Mouse (Mus musculus) T-helper 17 cell (primary cell): ENCODE measurements around the gene Ephb1.

Experiments used
- in situ Hi-C, 2 experiments: fragments of 300-600 bp; cut with MboI, MseI; formaldehyde crosslinking; loops; 1 replicate in 1 of 2; 2 replicates in 1 of 2; pipeline ENCODE4 v1.15.1; 2025; ENCODE audit warnings: high pct_unique_total_duplicates in 2 of 2

Gene Ephb1

DNA sequence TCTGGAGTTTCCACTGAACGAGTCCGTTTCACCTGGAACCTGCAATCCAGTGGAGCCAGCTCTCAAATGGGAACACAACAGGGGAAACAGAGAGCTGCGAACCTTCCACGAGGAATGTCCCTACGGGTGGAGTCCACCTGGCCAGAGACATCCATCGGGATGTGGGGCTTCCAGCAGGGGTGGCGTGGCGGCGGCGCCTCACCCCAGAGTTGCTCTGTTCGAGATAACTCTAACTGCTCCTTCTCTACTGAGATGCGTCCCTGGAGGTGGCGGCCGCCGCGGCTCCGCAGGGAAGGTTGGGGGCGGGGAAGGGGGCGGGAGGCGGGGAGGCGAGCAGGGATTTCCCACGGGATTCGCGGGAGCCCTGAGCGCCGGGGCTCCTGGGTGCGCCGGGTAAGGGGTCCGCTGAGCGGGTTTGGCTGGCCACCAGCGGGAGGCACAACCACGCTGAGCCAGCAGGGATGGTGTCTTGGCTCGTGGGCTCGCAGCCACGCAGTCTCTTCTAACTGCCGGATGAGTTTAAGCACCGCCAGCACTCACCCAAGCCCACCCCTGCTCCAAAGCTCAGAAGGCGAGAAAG, 1.3 kb downstream of the Ephb1 start:
- in situ Hi-C loops = loop anchor here (5.0 to 10.0 kb wide), 4 partner anchors 1028 to 1168 kb away; no protein-coding TSS in a partner anchor

DNA sequence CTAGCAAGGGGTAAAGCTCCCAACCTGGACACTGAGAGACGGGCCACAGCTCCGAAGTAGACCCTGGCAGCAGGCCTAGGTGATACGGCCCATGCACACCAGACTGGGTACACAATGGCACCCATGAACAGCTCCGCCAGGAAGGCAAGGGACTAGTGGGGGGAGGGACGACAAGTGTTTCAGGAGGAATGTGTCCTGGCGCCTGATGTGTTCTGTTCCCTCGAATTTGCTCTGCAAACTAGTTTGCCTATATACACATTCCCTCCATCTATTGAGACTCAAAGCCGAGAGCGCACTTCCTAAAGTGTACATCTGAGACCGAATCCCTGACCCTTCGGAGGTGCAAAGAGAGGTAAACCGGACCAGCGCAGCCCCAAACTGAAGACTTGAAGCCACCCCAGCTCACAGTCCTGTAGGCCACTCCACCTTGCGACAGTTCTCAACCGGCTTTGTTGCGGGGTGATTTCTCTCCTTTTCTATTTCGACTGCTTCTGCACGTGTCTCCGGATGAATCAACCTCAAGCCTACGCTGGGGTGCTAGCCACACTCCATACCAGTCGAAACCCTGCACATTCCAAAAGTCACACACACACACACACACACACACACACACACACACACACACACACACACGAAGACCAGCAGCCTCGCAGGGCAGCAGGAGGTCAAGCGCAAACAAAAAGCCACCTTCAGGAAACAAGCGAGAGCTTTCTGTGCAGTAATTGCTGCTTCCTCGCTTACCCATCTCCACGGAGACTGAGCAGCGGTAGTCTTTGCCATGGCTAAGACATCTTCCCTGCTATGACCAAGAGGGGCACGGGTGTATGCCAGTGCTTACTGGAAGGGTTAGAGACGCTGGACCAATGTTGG, 2.1 kb downstream of the Ephb1 start:
- in situ Hi-C loops = loop anchor here (5.0 to 10.0 kb wide), 4 partner anchors 1028 to 1168 kb away; no protein-coding TSS in a partner anchor

DNA sequence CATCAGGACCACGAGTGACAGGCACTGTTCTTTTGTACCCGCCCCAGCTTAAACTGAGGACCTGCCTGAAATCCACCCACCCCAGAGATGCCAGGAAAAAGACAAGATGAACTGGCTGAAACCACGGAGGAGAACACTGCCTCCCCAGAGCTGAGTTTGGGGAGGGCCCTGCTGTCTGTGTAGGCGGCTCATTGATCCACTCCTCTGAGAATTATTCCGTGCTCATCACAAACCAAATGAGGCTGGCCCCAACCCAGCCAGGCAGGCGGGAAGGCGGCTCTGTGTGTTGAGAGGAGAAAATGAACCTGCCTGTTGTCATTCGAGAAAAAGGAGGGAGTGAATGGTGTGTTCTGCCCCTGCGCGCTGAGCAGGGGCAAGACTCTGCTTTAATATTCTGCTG, 2.8 kb downstream of the Ephb1 start:
- in situ Hi-C loops = loop anchor here (5.0 to 10.0 kb wide), 4 partner anchors 1027 to 1167 kb away; no protein-coding TSS in a partner anchor

DNA sequence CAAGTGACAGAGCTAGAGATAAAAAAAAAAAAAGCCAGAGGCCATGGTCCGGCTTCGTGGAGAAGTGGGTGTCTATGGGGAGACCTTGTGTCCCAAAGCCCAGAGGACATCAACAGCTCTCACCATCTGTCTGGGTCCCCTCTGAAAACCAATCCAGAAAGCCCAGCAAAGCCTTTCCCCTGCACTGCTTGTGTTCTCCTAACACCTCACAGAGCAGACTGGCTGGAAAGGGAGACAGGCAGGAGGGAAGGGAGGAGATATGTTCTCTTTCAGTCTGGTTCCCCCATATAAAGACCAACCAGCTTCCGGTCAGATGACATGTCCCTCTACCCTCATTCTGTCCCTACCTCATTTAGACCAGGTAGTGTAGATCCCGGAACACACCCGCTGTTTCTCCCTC, 3.3 kb downstream of the Ephb1 start:
- in situ Hi-C loops = loop anchor here (5.0 to 10.0 kb wide), 4 partner anchors 1026 to 1166 kb away; no protein-coding TSS in a partner anchor

DNA sequence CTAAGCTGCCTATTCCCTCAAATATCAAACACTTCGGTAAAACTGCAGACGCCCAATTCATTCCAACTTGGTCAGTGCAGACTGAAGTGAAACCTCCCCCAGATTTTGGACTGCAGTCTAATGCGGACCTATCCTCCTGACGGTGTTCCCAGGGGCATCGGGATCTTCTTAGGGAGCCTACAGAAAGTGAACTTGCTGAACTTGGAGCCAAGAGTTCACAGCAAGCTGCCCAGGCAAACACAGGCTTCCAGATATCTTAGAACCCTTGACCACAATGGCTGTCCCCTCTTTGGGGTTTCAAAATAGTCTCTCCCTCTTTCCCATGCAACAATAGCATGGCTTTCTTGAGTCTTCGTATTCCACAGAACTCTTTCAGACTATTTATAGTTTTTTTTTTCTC, 3.8 kb downstream of the Ephb1 start:
- in situ Hi-C loops = loop anchor here (5.0 to 10.0 kb wide), 4 partner anchors 1026 to 1166 kb away; no protein-coding TSS in a partner anchor

DNA sequence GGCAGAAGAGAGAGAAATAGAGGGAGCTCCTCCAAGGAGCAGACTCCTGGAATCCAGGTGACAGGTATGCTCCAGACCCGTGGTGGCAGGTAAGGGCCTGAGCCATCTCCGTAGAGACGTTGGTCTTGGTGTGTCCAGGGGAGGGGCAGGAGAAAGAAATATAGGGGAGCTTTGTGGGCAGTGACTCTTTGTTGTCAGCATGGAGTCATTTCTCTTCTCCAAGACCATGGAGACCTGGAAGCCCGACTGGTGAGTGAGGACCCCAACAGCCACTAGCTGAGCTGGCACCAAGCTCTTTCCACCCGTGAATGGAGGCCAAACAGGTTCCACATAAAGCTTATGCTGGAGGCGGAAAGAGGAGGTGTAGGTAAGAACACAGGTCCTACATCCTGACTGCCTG, 4.4 kb downstream of the Ephb1 start:
- in situ Hi-C loops = loop anchor here (5.0 to 10.0 kb wide), 4 partner anchors 1025 to 1165 kb away; no protein-coding TSS in a partner anchor

DNA sequence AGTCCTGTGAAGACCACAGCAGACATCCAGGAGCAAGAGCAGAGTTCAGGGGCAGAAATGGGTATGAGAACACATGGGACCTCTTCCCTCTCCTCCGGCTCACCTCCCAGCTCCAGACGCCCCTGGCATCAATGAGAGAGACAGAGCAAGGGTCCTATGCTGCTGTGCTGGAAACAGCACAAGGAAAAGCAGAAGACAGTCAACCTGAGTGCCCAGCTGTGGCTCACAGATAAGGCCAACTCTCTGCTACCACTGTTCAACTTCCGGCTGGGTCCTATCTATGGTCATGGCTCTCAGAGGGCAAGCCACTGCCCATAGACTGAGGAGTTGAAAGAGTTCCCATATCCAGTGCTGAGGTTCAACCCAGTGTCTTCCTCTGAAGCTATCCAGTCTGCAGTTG, 7.7 kb downstream of the Ephb1 start:
- in situ Hi-C loops = no loop called here

DNA sequence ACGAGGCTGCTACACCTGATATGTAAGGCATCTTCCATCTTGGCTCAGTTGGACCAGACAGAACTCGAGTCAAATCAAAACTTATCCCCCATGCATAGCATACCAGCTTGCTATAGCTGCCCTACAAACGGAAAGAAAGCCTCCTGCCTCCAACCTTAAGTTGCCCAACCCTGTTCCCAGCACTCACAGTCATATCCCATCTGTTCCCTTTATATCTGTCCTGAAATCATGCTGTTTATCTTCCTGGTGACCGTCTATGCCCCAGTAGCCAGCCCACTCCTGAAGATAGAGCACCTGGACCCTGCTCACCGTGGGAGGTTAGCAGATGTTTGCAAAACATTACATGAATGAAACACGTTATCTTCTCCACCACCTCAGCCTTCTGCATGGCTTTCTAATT, 9.0 kb downstream of the Ephb1 start:
- in situ Hi-C loops = no loop called here

DNA sequence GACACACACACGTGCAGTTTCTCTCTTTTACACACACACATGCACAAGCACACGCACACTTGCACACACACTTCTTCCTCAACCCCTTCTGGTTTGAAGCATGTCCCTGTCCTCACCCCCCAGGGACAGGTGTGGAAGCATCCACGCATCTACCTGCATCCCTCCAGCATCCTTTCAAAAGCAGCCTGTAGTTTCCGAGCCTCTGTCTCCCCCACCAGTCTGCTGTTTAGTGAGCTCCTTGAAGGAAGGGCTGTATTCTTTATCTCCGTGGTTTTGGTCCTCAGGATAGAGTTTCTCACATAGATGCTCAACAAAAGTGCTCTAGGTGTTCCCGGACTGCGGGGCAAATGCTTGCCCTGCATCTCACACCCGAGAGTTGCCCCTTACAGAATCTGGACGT, 9.4 kb downstream of the Ephb1 start:
- in situ Hi-C loops = no loop called here

DNA sequence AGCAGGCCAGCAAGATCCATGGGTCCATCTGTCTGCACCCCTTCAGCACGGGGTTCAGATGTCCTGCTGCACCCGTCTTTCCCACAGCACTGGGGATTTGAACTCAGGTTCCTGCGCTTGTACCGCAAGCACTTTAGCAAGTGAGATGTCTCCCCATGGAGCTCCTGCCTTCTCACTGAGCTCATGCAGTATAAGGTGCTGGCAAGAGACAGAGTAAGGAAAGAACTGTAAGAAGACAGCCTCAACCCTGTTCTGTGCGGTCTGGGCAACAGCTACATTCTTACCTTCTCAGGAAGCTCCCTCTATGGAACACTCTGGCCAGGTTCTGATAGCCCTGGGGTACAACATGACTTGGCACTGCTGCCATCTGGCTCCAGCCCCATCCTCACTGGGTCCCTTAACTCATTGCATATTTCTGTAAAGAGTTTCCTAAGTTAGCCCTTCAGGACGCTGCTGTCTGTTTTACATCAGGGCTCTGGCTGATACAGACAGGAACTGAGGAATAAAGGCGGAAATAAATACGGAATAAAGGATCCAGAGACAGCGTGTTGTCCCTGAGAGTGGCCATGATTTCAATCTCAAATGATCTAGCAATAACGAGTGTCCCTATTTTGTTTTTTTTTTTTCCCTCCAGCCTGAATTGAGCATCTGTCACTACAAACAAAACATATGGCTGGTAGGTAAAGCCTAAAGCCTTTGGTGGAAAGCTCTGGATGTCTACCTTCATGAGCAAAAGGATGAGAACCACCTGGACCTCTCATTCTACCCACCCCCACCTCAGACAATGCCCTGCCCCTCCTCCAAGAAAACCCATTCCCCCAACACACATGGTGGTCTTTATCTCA, 10.2 kb downstream of the Ephb1 start:
- in situ Hi-C loops = no loop called here

DNA sequence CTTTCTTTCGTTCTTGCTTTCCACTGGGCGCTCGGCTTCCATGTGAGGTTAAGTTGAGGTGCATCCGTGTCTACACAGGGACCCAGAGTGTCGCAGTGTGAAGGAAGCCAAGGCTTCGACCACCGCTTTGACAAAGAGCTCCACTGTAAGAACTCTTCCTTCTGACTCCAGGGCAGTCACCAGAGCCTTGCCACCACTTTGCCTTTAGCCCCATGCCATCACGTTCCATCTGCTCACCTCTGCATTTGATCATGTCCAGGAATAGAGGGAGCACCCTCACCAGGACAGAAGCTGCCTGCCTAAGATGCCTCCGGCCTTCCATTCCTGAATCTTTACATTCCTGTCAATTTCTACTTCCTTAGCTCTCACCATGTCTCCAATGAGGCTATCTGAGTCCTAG, 11.4 kb downstream of the Ephb1 start:
- in situ Hi-C loops = no loop called here

DNA sequence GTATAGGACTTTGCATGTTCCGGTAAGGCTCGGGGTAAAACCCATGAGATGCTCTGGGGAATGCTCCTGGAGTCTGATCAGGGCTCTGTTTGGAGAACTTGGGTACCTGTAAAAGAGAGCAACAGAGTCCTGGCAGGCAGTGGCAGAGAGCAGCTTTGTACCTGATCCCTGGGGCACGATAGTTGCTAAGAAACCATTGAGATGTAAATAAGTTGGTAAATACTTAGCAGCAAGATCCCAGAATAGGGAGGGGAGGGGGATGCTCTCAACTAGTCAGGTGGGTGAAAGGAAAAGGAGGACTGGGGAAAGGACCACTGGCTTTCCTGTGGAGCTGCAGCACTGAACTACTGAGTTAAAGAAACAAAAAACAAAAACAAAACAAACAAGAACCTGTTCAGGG, 12.5 kb downstream of the Ephb1 start:
- in situ Hi-C loops = no loop called here

DNA sequence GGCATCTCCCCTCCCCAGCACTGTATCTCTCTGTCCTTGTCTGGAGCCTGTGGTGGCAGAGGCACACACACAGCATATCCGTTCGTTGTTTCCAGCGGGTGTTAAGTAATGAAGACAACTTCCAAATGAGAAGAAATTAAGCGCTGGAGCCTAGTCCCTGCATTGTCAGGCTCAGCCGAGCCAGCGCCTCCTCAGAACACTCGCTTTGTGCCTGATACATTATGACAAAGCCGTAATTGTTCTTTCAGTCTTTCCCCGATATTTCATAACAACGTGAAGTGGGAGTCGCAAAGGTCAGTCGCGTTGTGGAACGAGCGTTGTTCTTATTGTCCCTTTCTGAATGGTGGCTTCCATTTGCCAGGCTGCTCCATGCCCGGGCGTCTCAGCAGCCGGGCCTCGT, 13.7 kb downstream of the Ephb1 start:
- in situ Hi-C loops = no loop called here

DNA sequence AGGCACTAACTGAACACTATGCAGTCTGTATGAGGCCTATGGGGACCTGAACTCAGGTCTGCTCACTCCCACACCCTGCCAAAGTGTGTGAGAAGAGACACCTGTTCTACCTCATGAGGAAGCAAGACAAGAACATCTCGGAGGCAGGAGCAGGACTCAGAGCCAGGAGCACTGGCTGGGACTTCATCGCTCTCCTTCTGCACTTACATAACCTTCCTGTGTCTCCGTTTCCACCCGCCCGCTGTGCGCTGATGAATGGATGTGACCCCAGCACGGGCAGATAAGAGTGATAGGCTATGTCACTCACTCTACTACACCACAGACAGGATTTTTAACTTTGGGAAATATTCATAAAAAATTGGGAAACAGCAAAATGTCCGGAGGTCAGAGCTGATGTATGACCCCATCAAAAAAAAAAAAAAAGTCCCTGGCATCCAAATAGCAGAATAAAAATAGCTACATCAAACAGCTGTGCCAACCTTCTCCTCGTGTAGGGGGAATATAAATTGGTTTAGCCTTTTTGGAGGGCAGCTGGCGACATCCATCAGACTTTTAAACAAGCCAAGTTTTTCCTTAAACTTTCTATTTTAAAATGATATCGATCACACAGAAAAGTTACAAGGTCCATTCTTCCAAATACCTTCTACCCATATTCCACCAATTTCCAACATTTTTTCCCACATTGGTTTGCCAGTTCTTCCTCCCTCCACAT, 18.8 kb downstream of the Ephb1 start:
- in situ Hi-C loops = no loop called here

DNA sequence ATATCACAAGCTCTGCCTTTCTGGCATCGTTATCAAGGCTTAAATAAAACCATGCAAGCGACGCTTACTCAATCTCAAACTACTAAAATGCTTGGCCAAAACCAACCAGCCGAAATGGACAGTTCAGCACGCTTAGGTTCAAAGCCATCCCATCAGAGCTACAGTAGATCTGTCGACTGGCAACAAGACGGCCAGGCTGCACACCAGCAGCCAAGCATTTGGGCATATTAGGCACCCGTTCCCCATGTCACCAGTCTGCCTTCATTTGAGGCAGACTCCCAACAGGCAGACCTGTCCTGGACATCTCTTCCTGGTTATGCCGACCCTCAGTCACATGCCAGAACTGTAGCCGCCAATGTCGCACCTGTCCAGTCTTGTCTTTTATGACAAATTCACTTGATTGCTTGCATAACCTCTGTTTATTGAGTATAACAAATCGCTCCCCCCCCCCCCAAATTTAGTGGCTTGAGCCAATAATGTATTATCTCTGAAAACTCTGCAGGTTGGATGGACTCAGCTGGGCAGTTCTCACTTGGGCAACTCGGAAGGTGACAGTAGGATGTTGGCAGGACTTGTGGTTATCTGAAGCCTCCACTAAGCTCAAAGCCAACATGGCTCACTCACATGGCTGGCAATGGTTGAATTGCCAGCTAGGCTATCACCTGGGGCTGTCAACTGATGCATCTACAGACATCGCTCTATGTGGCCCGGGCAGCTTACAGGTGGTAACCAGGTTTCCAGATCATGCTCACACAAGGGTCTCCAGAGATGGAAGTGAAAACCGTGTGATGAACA, 24.0 kb downstream of the Ephb1 start:
- in situ Hi-C loops = no loop called here

DNA sequence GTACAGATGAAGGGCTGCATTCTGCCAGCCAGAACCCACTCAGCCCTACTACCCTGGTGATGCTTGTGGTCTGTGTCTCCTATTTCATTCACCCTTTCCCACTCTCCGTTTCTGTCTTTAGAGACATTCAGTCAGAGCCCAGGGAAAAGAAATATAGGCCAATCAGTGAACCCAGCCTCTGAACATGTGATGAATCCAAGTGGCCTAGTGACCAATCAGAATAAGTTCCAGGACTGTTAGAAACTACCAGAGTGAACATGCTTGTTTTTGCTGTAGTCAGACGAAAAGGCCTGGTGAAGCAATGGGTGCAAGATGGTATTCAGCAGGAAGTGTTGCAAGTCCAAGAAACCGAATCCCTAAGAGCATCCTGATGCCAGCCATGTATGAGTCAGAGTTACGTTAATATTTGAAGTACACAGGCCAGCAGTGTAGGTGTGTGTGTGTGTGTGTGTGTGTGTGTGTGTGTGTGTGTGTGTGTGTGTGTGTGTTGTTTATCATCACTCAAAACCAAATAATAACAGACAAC, 26.8 kb downstream of the Ephb1 start:
- in situ Hi-C loops = no loop called here

DNA sequence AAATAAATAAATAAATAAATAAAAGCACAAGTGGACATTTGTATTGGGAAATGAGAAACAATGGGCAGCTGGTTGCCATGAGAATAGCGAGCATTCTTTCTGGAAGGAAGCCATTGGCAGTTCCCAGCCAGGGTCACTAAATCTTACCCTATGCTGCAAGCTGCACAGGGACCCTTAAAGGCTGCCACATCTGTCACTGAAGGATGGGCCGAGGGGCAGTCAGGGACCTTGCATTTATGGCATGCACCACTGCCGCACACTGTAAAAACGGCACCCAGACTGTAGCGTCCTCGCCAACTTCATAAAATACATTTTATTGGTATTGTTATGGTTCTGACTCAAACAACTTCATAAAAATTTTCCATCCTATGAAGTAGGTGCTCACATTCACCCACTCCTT, 39.1 kb downstream of the Ephb1 start:
- in situ Hi-C loops = loop anchor here in 1 of 2 experiments (10.0 kb wide), 1 partner anchor 1189 kb away; no protein-coding TSS in a partner anchor

DNA sequence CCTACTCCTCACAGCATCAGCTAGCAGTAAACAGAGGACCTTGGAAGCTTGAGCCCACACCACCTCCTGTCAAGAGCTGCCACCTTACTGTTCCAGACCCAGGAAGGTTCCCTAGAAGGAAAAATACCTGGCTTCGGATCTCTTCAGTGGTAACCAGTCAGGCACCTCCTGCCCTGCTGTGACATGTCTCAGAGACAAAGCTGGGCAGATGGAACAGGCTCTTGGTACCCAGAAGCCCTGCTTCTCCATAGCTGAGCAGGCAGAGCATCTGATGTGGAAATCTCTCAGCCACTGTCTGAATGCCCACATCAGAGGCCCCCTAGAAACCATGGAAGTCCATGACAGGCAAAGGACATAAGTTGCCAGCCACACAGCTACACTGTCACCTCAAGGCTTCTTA, 39.7 kb downstream of the Ephb1 start:
- in situ Hi-C loops = loop anchor here in 1 of 2 experiments (10.0 kb wide), 1 partner anchor 1190 kb away; no protein-coding TSS in a partner anchor

DNA sequence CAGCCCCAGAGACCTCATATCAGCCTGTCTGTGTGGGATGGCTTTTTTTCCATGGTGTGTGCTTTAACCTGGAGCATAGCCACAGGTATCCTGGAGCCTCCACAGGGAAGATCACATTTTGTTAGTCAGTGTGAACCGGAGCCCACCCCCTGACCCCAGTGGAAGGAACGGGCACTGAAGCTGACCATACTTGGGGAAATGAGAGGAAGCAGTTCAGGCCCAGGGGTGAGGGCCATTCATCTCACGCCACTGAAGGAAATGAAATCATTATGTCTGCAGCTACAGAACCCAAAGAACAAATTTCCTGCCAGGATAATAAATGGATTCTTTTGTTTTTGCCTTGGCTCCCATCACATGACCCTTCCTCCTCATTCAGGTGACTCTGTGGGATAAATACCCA, 44.1 kb downstream of the Ephb1 start:
- in situ Hi-C loops = loop anchor here in 1 of 2 experiments (10.0 kb wide), 1 partner anchor 1194 kb away; no protein-coding TSS in a partner anchor

DNA sequence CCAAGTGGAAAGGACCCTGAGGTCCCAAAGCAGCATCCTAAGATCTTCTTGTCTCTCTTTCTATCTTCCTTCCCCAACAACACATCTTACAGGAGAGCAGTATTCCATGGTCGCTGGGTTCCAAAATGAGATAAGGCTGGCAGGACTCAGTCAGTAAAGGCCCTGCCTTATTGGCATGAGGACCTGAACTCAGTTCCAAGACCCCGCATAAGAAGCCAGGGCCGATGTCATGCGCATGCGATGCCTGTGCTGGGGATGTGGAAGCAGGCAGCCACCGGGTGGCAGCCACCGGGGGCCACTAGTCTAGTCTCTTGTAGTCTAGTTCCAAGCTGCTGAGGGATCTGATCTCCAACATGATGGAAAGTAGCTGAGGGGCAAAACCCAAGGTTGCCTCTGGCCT, 45.2 kb downstream of the Ephb1 start:
- in situ Hi-C loops = loop anchor here in 1 of 2 experiments (10.0 kb wide), 1 partner anchor 1964 kb away; no protein-coding TSS in a partner anchor
